Mouse (Mus musculus) Muller cell, postnatal 12 days (primary cell): ENCODE data around the gene Eva1b.

Experiments
- DNase-seq: peaks from one replicate; pipeline ENCODE4 v3.0.0-alpha.2; 2015; ENCODE audit errors: inconsistent ontology term

The Eva1b gene

GRCm38 (mm10) chr4:126147533-126148160 is at the start of gene Eva1b:
TSS of gene Eva1b (plus strand) at chr4:126147744.
- DNase-seq, result peak; percentile 32

GRCm38 (mm10) chr4:126099365-126099764 is 48.2 kb upstream of the Eva1b start:
- no peak for DNase-seq

DNA sequence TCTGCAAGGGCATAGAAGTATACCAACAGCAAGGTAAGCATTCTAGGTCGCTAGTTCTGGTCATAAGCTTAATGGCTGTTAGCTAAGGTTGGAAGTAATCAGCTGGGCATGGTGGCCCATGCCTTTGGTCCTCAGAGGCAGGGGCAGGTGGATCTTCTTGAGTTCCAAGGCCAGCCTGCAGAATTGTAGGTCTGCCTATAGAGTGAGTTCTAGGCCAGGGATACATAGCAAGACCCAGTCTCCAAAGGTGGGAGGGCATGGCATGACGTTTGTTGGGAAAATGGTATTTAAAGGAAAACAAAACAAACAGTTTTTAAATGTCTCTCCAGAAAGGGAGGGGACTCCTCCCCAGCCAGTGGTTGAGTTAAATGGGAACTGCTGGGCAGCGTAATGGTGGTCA is 46.8 kb upstream of the Eva1b start:
- DNase-seq, result no peak

DNA sequence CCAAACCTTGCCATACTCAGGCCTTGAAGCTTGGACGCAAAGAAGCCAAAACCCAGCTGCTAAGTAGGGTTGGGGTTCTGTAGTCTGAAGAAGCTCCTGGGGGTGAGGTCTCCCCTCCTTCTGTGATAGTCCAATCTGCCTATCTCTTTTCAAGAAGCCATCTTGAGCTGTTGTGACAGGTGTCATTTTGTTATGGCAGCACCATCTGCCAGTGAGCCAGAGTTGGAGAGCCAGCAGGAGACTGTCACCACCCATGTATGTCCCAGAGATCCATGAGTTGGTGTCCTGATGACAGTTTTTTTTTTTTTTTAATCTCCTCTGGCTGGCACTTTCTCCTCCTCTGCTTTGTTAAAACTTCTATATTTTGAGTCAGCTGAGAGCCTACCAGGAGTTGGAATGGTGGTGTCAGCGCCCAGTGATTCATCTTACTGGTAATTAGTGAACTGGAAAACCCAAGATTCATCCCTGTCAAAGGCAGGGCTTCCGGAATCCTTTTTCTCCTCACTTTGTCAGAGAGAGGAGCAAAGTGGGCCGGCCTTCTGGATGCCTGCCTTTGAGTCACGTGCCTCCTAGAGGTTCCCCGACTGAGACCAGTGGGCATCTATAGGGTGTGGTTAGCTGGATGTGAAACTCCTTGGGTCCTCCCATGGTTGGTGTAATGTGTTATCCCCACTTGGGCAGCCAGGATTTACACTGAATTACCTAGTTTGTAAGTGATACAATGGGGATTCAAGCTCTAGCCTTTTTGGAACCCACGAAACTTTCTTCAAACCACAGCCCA is 45.3 kb upstream of the Eva1b start:
- DNase-seq, result peak; percentile 90

- peak; percentile 97 for DNase-seq
These were observed 44.4 kb upstream of the Eva1b start for GRCm38 (mm10) chr4:126103057-126103581.

- DNase-seq, result peak; percentile 99
These were observed 43.9 kb upstream of the Eva1b start, which contains the start of gene Stk40 for GRCm38 (mm10) chr4:126103590-126104068. TSS of gene Stk40 (plus strand) at chr4:126103957.

DNA sequence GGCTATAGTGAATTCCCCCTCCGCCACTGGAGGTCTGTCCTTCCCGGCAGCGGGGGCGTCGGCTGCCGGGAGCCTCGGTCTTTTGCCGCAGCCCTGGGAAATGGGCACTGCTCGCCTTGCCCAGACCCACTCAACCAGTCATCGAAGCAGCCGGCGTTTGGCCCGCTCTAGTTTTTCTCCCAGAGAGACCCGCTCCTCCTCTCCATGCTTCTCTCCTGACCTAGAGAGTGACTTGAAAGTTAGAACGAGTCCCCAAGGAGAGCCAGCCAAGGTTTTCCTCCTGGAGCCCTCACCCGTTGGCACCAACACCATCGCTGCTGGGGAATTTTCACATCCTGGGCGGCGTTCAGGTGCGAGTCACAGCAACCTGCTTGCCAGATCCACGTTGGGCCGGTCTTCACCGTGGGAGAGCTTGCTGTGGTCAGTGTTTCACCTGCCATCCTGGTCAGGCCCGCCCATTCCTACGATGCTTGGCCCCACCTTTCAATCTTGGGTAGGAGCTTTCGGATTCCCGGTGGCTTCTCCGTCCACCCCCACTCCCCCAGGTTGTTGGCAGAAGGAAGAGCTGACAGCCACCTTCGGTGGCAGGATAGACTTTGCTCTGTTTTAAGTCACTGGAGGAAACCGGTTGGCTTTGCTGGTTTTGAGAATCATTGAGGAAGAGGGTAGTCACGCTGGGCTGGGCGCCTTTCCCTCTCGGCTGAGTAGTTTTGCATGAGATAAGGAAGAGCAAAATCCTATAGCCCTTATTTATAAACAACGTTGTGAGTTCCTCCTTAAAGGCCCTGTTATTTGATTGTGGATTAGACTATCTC is 43.1 kb upstream of the Eva1b start:
- no peak for DNase-seq

DNA sequence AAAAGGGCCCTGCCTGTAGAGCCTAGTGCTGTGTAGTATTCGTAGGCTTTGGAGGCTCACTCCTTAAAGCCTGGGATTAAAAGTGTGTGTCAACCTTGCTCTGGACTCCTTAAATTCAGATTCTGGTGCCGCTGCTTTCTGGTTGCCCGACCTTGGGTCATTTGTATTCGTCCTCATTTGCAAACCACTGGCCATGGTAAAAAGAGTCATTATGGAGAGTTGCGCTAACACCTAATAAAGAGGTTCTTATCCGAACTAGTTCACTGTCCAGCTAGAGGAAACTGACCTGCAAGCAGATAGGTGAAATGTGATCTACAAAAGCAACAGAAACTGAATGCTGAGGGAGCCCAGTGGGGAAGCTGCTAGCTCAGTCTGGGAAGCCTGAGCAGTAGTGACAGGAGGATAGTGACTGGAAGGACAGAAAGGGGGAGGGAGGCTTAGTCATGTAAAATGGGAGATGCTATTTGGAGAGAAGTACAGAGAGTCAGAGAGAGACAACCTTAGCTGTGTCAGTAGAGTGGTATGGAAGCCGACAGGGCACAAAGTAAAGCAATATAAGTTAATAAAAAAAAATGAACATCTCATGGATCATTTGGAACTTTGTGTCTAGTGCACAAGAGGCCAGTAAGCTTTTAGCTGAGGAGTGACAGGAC is 42.3 kb upstream of the Eva1b start:
- DNase-seq, result peak; percentile 34

- no peak for DNase-seq
These were observed 39.3 kb upstream of the Eva1b start for GRCm38 (mm10) chr4:126108061-126108740.

DNA sequence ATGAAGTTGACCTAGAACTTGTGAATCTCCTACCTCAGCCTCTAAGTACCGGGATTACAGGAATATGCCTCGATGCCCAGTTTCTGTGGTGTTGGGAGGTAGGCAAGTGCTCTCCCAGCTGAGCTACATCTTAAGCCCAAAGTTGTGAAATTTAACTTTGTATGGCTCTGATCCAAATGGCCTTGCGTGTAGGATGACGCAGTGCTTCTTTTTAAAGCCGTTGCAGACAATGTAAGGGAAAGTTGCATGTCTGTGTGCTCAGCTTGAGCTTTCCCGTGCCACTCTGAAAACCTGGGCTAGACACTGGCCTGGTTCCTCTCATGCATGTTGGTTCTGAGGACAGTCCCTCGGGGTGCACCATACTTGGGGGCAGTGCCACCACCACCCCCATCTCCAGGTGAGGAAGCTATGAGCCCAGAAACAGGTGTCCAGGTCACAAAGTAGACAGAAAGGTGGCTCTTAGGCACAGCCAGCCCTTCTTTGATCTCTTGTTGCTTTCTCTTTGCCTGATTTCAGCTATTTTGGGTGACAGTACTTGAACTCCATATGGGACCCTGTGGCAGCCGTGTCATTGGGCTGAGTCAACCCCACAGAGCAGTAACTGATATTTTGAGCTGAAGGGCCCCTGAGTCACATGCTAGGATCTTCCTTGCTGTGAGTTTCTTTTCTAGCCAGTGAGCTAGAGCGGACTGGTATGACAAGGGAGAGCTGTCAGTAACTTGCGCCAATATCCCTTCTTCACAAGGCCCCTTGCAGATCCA is 37.8 kb upstream of the Eva1b start:
- DNase-seq, result peak; percentile 65

- DNase-seq, result peak; percentile 90
These were observed 37.0 kb upstream of the Eva1b start for GRCm38 (mm10) chr4:126110374-126111152.

GRCm38 (mm10) chr4:126111153-126111549 is 36.4 kb upstream of the Eva1b start:
- peak; percentile 70 for DNase-seq

GRCm38 (mm10) chr4:126113243-126113642 is 34.3 kb upstream of the Eva1b start:
- DNase-seq, result peak; percentile 65

DNA sequence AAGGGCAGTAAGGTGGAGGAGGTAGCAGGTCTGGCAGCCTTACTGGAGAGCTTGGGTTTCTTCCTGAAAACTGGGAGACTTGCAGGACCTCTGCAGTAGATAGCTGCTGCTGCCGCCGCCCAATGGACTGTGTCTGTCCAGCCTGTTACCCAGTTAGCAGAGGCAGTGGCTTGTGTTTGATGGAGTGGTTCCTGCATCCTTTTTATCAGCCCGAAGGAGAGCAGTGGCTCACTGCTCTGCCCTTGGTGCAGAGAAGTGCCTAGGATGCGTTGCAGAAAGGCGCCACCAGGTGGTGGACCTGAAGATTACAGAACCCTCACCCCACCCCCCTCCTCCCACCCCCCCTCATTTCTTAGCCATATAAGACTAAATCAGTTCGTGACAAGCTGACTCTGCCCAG is 33.6 kb upstream of the Eva1b start:
- DNase-seq, result peak; percentile 47

GRCm38 (mm10) chr4:126115411-126115810 is 32.1 kb upstream of the Eva1b start:
- no peak for DNase-seq

- no peak for DNase-seq
These were observed 31.5 kb upstream of the Eva1b start for GRCm38 (mm10) chr4:126115871-126116521.

- no peak for DNase-seq
These were observed 30.4 kb upstream of the Eva1b start for GRCm38 (mm10) chr4:126117116-126117515.

- no peak for DNase-seq
These were observed 28.9 kb upstream of the Eva1b start for GRCm38 (mm10) chr4:126118651-126119050.

GRCm38 (mm10) chr4:126119051-126119450 is 28.5 kb upstream of the Eva1b start:
- no peak for DNase-seq
